Mouse (Mus musculus): ENCODE data around the gene Zfp760. TPM values are rescaled to one million over a fixed set of nuclear protein-coding genes. Genes with fewer than 3 reads are reported as not detected.

Gene Zfp760
- total and polyA plus RNA-seq, 3 experiments, result 0.12 to 5.9 (median 4.5) TPM

Other genes starting within 250 kb of the Zfp760 start
- gene Zfp53, start 218.7 kb upstream of the Zfp760 start, total RNA-seq (2021), result 1 to 10 TPM; 3.2 to 4.3 TPM
- gene Zfp53, start 218.7 kb upstream of the Zfp760 start, polyA plus RNA-seq (2012; rRNA removed), result 0.86 and 1.0 TPM in 2 replicates
- 10 to 100 TPM; 19.7 to 40.9 TPM for gene Zfp52, start 172.2 kb upstream of the Zfp760 start, total RNA-seq (2021)
- 0.17 and 0.26 TPM in 2 replicates for gene Zfp52, start 172.2 kb upstream of the Zfp760 start, polyA plus RNA-seq (2012; rRNA removed)
- gene Zfp948, start 140.7 kb upstream of the Zfp760 start, total RNA-seq (2021), result 10 to 100 TPM in 1 of 2 experiments, 1 to 10 TPM in 1; 5.7 to 14.8 TPM
- 0.21 and 0.27 TPM in 2 replicates for gene Zfp948, start 140.7 kb upstream of the Zfp760 start, polyA plus RNA-seq (2012; rRNA removed)
- gene Zfp983, start 57.1 kb upstream of the Zfp760 start, total RNA-seq (2021), result 1 to 10 TPM; 4.3 to 7.5 TPM
- gene Zfp983, start 57.1 kb upstream of the Zfp760 start, polyA plus RNA-seq (2012; rRNA removed), result 0.28 and 0.48 TPM in 2 replicates
- gene Gm10226, start 15.9 kb upstream of the Zfp760 start, total RNA-seq (2021), result 1 to 10 TPM; 3.9 to 7.2 TPM
- not detected in 2 replicates for gene Gm10226, start 15.9 kb upstream of the Zfp760 start, polyA plus RNA-seq (2012; rRNA removed)
- 10 to 100 TPM in 1 of 2 experiments, 1 to 10 TPM in 1; 7.0 to 10.7 TPM for gene Zfp229, start 23.1 kb downstream of the Zfp760 start, total RNA-seq (2021)
- 0.91 and 1.6 TPM in 2 replicates for gene Zfp229, start 23.1 kb downstream of the Zfp760 start, polyA plus RNA-seq (2012; rRNA removed)
- 1 to 10 TPM; 1.3 to 2.0 TPM for gene Zfp820, start 138.0 kb downstream of the Zfp760 start, total RNA-seq (2021)
- gene Zfp820, start 138.0 kb downstream of the Zfp760 start, polyA plus RNA-seq (2012; rRNA removed), result 0.03 and 0.04 TPM in 2 replicates
- gene Zfp995, start 202.2 kb downstream of the Zfp760 start, total RNA-seq (2021), result 1 to 10 TPM; 1.5 to 2.6 TPM
- not detected in 2 replicates for gene Zfp995, start 202.2 kb downstream of the Zfp760 start, polyA plus RNA-seq (2012; rRNA removed)